Mouse (Mus musculus) B cell, adult 2 months (primary cell): ENCODE data around the gene Trp73.

Source experiments
- DNase-seq, 2 experiments: peaks; one replicate each; pipeline ENCODE4 v3.0.0; 2022

The Trp73 gene

GRCm38 (mm10) chr4:154099361-154099760, 40.6 kb downstream of the Trp73 start:
- DNase-seq, result no peak

- DNase-seq, result no peak
Measured at GRCm38 (mm10) chr4:154096111-154096510, 43.9 kb downstream of the Trp73 start.

GRCm38 (mm10) chr4:154093210-154093609, 46.8 kb downstream of the Trp73 start:
- peak; percentile 36 to 44 for DNase-seq

GRCm38 (mm10) chr4:154091356-154091755, 48.7 kb downstream of the Trp73 start:
- no peak for DNase-seq

- peak in 1 of 2 experiments; percentile 7 for DNase-seq
Measured at GRCm38 (mm10) chr4:154089205-154089604, 50.8 kb downstream of the Trp73 start.

GRCm38 (mm10) chr4:154086436-154086835, 53.6 kb downstream of the Trp73 start:
- no peak for DNase-seq

GRCm38 (mm10) chr4:154085856-154086255, 54.2 kb downstream of the Trp73 start:
- DNase-seq, result no peak

- DNase-seq, result no peak
Measured at GRCm38 (mm10) chr4:154081974-154082373, 58.0 kb downstream of the Trp73 start.

- DNase-seq, result no peak
Measured at GRCm38 (mm10) chr4:154081021-154081420, 59.0 kb downstream of the Trp73 start.

GRCm38 (mm10) chr4:154080211-154080610, 59.8 kb downstream of the Trp73 start:
- no peak for DNase-seq

GRCm38 (mm10) chr4:154071941-154072340, 68.1 kb downstream of the Trp73 start:
- DNase-seq, result no peak

- no peak for DNase-seq
Measured at GRCm38 (mm10) chr4:154071521-154071920, 68.5 kb downstream of the Trp73 start.

GRCm38 (mm10) chr4:154070896-154071295, 69.1 kb downstream of the Trp73 start:
- DNase-seq, result no peak

GRCm38 (mm10) chr4:154064827-154065773, 74.9 kb downstream of the Trp73 start:
- peak in 1 of 2 experiments; percentile 12 for DNase-seq

- no peak for DNase-seq
Measured at GRCm38 (mm10) chr4:154057696-154058095, 82.3 kb downstream of the Trp73 start.

- no peak for DNase-seq
Measured at GRCm38 (mm10) chr4:154056661-154057060, 83.3 kb downstream of the Trp73 start.

GRCm38 (mm10) chr4:154056046-154056445, 84.0 kb downstream of the Trp73 start:
- no peak for DNase-seq

GRCm38 (mm10) chr4:154055482-154055881, 84.5 kb downstream of the Trp73 start:
- DNase-seq, result no peak

GRCm38 (mm10) chr4:154053065-154053464, 86.9 kb downstream of the Trp73 start:
- no peak for DNase-seq

GRCm38 (mm10) chr4:154051401-154051800, 88.6 kb downstream of the Trp73 start:
- no peak for DNase-seq

- no peak for DNase-seq
Measured at GRCm38 (mm10) chr4:154045837-154046236, 94.2 kb downstream of the Trp73 start.

GRCm38 (mm10) chr4:154042577-154042976, 97.4 kb downstream of the Trp73 start, which contains the start of gene Ccdc27:
Gene Ccdc27, minus strand, starts transcription at chr4:154042677.
- DNase-seq, result no peak

- DNase-seq, result no peak
Measured at GRCm38 (mm10) chr4:154037123-154037522, 102.9 kb downstream of the Trp73 start.

GRCm38 (mm10) chr4:154028646-154029045, 111.4 kb downstream of the Trp73 start:
- peak; percentile 52 to 53 for DNase-seq
